Mouse (Mus musculus) adrenal gland, postnatal 10 days (tissue): ENCODE measurements at regions not wholly inside any gene's neighbourhood (a gene's known extent, or its start where the extent isn't known, plus 50 kb on each side); places are given as distances from the start of the nearest gene placed in this dataset.

Source experiments
- DNase-seq: peaks from one replicate; pipeline ENCODE4 v3.0.0; 2021; ENCODE audit warnings: mixed read lengths

- no peak for DNase-seq
These were observed 53.3 kb upstream of the Ptpn12 start for GRCm38 (mm10) chr5:21109030-21109429.

DNA sequence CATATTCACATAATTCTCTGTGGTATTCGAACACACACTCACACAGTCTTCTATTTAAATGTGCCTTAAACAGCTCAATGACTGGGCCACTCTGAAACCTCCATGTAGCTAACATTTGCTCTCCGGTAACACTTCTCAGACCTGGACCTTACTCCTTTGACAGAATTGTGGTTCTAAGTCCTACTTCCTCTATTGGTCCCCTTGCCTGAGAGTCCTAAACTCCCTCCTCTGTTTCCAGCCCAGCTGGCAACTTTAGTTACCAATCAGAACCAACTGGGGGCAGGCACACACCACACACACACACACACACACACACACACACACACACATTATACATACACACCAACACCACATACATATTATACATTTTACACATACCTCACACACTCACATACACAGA is 57.7 kb upstream of the Ptpn12 start:
- DNase-seq, result no peak

GRCm38 (mm10) chr5:21115552-21115951 is 59.8 kb upstream of the Ptpn12 start:
- DNase-seq, result no peak

GRCm38 (mm10) chr5:21123081-21123480 is 63.0 kb upstream of the Gsap start:
- DNase-seq, result no peak

DNA sequence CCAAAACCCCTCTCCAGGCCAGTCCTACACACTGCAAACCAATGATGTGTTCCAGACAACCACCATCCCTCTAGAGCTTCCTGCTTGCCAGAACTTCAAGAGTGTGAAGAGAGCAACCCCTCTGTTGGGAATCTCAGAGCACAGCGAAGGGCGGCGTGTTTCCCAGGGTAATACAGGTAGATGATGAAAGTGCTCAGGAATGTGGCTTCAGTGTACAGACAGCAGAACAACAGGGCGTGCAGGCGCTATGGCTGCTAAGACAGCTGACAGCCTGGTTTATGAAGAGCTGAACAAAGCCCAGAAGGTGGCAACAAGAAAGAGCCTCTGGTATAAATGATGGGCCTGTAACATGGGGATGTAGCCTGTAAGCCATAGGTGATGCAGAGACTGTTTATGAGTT is 61.0 kb upstream of the Gsap start:
- no peak for DNase-seq

GRCm38 (mm10) chr5:21131173-21131572 is 54.9 kb upstream of the Gsap start:
- DNase-seq, result no peak

DNA sequence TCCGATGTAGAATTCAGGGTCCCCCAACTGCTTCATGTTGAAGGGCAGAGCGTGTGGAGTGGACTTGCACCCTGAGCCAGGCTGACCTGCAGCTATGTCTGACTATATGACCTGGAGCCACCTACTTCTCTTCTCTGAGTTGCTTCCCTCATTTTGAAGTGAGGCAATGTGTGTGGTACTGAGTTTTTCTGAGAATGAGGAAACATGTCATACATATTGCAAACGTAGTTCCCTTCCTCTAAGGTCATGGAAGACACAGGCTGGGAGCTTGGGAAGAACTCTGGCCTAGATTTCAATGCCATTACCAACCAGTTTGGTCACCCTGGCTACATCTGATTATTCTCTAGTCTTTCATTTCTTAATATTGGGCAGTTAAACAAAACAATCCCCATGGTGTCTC is 54.1 kb upstream of the Gsap start:
- no peak for DNase-seq

DNA sequence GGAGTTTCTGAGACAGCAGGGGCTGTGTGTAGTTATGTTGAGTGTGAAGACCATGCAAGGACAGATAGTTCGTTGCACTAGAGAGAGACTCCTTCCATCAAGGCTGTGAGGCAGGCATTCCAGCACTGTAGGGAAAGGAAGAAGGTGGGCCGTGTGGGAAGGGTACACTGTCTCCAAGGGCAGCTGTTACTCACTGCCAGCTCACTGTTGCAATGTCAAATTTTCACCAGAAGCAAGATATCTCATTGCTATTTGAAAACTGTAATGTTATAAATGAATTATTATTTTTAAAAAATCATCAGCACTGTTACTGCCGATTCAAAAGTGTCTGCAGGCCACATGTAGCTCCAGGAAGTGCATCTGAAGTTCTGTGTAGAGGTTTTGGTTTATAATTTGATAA is 50.6 kb upstream of the Gsap start:
- no peak for DNase-seq

- peak; percentile 53 for DNase-seq
These were observed 50.0 kb upstream of the Gsap start for GRCm38 (mm10) chr5:21136081-21136480.
